Mouse (Mus musculus) Patski (cell line): Measurements from ENCODE around the gene Slc6a6. TPM values are rescaled to one million over a fixed set of nuclear protein-coding genes. Genes with fewer than 3 reads are reported as not detected.

Experiments used
- ATAC-seq: fragments of 100-300 bp; one replicate; pipeline ENCODE4 v1.8.0; 2021
- CTCF ChIA-PET: fragments of 350-600 bp; sonication (Branson Sonifier 250); formaldehyde crosslinking; loops from one replicate; lab custom pipeline; 2022; ENCODE audit warnings: inconsistent platforms; lab: Charles Lee
- POLR2A ChIA-PET: fragments of 350-600 bp; sonication (Branson Sonifier 250); formaldehyde crosslinking; loops from one replicate; lab custom pipeline; 2022; ENCODE audit warnings: antibody characterized with exemption, inconsistent platforms; lab: Charles Lee
- DNase-seq: peaks from one replicate; pipeline ENCODE4 v3.0.0-alpha.2; 2011; ENCODE audit warnings: low read depth, low spot score
- H3K27me3 ChIP-seq: fragments of 371-371 bp; one replicate; pipeline ENCODE4 v1.5.1; 2021
- CTCF ChIP-seq: fragments of 100-300 bp; IDR thresholded peaks from one replicate; pipeline ENCODE4 v1.5.1; 2021
- in situ Hi-C: fragments of 300-500 bp; cut with MboI; formaldehyde crosslinking; loops from 3 replicates; pipeline ENCODE4 v1.11.1; 2018; ENCODE audit warnings: low pct_unique_long_range_greater_than_20kb, mixed read lengths
- polyA plus RNA-seq: library from polyadenylated mRNA; unstranded; gene quantifications from one replicate; pipeline ENCODE4 v1.2.3, GENCODE M21; 2021

The Slc6a6 gene
- 497 TPM for polyA plus RNA-seq

DNA sequence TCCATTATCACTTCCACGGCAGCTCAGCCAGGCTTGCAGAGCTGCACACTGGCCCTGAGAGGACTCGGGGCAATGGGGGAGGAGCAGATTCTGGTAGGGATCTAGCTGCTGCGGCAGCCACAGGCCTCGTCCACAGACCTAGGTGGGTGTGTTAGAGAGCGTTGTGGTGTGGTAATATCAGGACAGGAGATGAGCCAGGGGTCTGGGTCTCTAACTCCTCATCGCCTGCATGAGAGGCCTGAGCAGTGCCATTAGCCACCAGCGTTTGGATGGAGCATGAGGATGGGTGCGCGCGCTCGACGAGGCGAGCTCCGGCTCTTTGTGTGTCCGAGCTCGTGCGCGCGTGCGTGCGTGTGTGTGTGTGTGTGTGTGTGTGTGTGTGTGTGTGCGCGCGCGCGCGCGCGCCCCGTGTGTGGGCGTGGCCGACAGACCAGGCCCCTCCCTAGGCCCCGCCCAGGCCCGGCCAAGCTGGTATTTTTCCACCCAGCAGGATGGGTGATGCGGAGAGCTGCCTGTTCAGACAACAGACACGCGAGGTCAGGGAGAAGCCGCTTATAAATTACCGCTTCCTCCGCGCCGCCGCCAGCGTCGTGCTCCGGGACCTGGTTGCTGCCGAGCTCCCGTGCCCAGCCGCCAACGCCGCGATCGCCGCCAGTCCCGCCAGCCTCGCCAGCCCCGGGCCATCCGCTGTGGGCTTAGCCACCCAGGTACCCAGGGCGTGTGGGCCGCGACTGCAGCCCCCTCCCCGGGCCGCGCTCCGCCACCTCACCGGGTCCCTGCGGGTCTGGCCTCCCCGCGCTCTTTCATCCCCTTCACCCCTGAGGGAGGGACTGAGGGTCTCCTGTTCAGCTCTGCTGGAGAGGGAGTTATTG, at the start of gene Slc6a6:
TSS of gene Slc6a6 (plus strand) at position 452 of the 872 bp plus-strand sequence.
- ATAC-seq, result peak; percentile 10
- H3K27me3 ChIP-seq, result no peaks in the 10 kb centered on the region
- TF ChIP-seq CTCF, result no peak
- in situ Hi-C loops, result no loop called here
- CTCF ChIA-PET, result interaction anchor here (0.7 to 3.8 kb wide), 5 partner anchors 17 to 107 kb away, joined by 3 to 21 read pairs (median 3); no protein-coding TSS in a partner anchor
- POLR2A ChIA-PET, result interaction anchor here (0.6 to 1.9 kb wide), 11 partner anchors 10 to 949 kb away, joined by 3 to 6 read pairs (median 4); no protein-coding TSS in a partner anchor
- no peak for DNase-seq

DNA sequence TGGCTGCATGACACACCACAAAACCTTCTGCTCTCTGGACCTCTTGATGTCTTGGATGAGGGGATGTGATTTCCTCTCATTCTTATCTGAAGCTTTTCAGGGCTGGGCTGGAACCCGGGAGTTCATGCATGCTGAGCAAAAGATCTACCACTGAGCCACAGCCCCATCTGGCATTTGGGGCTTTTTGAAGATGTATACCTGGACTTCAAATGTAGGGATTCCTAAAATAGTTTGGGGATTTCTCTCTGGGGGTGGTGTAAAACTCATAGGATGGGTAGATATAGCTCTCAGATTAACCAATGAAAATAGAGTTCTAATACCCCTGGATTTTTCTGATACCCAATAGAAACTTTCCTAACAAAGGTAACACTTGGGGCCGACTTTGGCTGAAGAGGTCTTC, 49.4 kb upstream of the Slc6a6 start:
- no peak for ATAC-seq
- TF ChIP-seq CTCF, result no peak
- DNase-seq, result no peak
- in situ Hi-C loops, result no loop called here
- H3K27me3 ChIP-seq, result no peaks in the 10 kb centered on the region
- ChIA-PET CTCF (no interaction called here), POLR2A (interaction anchor here (1.4 kb wide), 1 partner anchor 12 kb away, joined by 4 read pairs; no protein-coding TSS in a partner anchor)

DNA sequence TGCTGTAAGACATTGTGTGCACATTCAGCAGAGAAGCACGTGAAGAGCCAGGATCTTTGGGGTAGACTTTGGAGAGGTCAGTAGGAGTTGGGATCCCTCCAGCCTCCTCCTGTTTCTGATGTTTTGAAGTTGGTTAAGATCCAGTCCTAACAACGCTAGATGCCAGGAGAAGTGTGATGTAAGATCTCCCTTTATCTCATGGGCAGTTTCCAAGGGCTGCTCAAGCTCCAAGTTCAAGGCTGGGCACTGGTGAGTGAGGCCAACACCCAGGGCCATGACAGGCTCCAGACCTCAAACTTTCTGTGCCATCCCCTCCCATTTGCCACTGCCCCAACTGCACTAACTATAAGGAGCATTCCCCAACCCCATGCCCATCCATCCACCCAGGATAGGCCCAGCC, 49.0 kb upstream of the Slc6a6 start:
- POLR2A ChIA-PET, result interaction anchor here (1.4 kb wide), 1 partner anchor 12 kb away, joined by 4 read pairs; no protein-coding TSS in a partner anchor
- ATAC-seq (no peak), DNase-seq (no peak)
- in situ Hi-C loops, result no loop called here
- TF ChIP-seq CTCF, result no peak
- CTCF ChIA-PET, result interaction anchor here (1.9 kb wide), 1 partner anchor 13 kb away, joined by 5 read pairs; no protein-coding TSS in a partner anchor
- H3K27me3 ChIP-seq, result no peaks in the 10 kb centered on the region

DNA sequence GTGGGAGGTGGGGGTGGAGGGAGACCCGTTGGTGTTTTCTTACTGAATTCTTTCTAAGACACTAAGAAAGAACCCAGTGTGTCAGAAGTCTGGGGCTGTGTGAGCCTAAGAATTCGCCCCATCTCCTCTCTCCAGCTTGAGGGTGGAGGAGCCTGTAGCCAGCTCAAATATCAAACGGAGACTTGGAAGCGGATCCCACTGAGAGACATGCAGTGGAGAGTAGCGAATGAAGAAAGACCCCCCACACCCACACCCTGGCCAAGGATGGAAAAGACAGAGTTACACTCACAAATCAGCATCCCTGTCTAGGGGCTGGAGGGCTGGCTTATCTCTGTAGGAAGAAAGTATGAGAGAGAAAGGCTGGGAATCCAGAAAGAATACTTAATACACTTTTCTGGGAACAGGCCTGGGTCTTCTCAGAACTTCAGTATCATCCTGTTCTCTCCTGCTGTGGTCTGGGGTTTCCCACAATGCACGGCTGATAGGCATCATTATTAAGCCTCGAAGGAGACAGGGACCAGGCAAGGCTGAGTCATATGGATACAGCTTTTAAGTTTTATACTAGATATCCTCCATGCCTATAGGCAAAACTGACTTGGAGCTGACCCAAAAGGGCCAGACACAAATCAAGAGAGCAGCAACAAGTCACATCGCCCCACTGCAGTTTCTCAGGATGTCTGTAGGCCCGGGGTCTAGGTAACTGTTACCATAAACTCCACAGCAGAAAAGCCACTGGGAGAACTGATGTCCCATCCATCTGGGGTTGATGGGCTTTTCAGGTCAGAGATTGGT, 45.5 kb upstream of the Slc6a6 start:
- no peak for ATAC-seq
- CTCF ChIA-PET, result no interaction called here

DNA sequence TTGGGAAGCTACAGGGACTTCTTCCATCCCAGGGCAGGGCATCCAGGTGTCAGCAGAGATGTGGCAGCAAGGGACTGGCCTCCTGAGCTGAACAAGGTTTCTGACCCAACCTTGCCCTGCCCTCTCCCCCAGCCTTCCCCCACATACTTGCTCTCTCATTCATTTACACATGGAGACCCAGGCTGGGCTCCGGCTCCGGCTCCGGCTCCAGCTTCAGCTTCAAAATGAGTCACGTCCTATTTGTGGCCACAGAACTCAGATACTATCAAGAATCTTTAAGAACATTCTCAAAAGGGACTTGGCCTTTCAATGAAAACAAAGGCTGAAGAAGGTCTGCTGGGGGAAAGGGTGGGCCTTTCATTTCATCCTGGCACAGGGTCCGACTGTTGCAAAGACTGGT, 40.8 kb upstream of the Slc6a6 start:
- DNase-seq (peak; percentile 47), ATAC-seq (no peak)
- in situ Hi-C loops, result loop anchor here (5.0 kb wide), 2 partner anchors 61 to 116 kb away; no protein-coding TSS in a partner anchor
- TF ChIP-seq CTCF, result no peak
- CTCF ChIA-PET, result interaction anchor here (1.2 kb wide), 1 partner anchor 41 kb away, joined by 3 read pairs; the partner anchor contains the start of gene Slc6a6
- POLR2A ChIA-PET, result interaction anchor here (1.7 kb wide), 1 partner anchor 43 kb away, joined by 5 read pairs; no protein-coding TSS in a partner anchor
- H3K27me3 ChIP-seq, result no peaks in the 10 kb centered on the region

More for the DNA sequence above, 45.5 kb upstream of the Slc6a6 start:
- POLR2A ChIA-PET, result no interaction called here
- DNase-seq, result peak; percentile 35
- in situ Hi-C loops, result no loop called here
- no peak for TF ChIP-seq CTCF
- H3K27me3 ChIP-seq, result no peaks in the 10 kb centered on the region

DNA sequence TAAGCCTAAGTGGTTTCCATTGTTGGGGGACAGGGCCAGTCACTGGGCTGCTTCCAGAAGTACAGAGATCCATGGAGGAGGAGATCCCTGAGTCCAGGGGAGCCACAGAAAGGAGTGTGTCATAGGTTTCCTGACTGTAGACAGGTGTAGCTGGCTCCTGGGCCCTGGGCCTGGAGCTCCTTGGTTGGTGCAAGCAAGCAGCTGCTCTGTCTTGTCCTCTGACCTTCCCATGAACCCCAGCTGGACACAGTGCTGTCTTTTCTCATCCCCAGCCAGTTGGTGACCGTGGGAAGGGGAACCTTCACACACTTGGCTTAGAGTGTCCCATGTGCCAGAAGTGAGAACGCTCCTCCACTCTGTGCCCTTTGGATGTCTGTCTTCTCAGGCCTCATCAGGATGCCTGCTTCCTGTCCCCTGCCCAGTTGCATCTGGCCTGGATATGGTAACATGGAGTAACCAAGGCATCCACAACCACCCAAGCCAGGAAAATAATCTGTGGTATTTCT, 40.4 kb upstream of the Slc6a6 start:
- POLR2A ChIA-PET, result interaction anchor here (1.7 kb wide), 1 partner anchor 42 kb away, joined by 5 read pairs; no protein-coding TSS in a partner anchor
- no peaks in the 10 kb centered on the region for H3K27me3 ChIP-seq
- CTCF ChIA-PET, result interaction anchor here (1.2 kb wide), 1 partner anchor 40 kb away, joined by 3 read pairs; the partner anchor contains the start of gene Slc6a6
- no peak for DNase-seq
- in situ Hi-C loops, result loop anchor here (5.0 kb wide), 2 partner anchors 61 to 116 kb away; no protein-coding TSS in a partner anchor
- TF ChIP-seq CTCF, result no peak
- no peak for ATAC-seq

DNA sequence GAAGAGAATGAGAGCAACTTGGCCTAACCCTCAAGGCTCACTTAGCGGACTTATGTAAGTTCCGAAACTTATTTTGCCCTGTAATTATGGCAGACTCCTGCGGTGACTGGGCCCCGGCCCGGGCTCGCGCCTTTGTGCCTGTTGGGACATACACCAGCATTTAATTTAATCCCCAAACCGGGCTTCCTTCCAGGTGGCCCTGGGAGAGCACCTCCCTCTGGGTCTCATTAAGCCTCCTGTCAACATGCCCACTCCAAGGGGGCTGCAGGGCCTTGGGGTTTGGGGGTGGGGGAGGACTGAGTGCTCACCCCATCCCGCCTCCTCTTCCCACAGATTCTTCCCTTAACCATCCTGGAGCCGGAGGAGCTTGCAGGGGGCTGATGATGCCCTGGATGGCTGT, 37.8 kb upstream of the Slc6a6 start:
- ChIA-PET POLR2A (interaction anchor here (1.3 to 2.2 kb wide), 4 partner anchors 11 to 69 kb away, joined by 4 to 7 read pairs (median 4); no protein-coding TSS in a partner anchor), CTCF (interaction anchor here (0.7 to 2.4 kb wide), 4 partner anchors 14 to 70 kb away, joined by 3 to 20 read pairs (median 4); no protein-coding TSS in a partner anchor)
- no peak for TF ChIP-seq CTCF
- DNase-seq, result peak; percentile 71
- H3K27me3 ChIP-seq, result no peaks in the 10 kb centered on the region
- in situ Hi-C loops, result loop anchor here (5.0 kb wide), 1 partner anchor 91 kb away; no protein-coding TSS in a partner anchor
- no peak for ATAC-seq

DNA sequence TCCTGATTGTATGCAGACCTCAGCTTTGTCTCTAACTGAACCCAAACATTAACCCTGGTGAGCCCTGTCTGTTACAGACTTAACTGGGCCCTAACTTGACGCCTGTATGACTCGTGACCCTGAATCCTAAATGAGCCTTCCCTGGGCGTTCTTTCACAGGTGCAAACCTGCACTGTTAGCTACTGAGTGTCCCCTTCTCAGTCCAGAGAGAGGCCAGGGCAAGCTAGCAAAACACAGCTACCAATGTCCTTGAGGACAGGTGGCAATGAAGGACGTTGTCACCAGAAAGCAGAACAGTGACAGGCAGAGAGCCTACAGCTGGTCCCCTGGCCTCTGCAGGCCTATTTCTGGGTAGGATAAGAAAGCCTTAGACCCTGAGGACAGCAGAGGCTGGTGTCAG, 37.0 kb upstream of the Slc6a6 start:
- in situ Hi-C loops, result loop anchor here (5.0 kb wide), 1 partner anchor 90 kb away; no protein-coding TSS in a partner anchor
- H3K27me3 ChIP-seq, result no peaks in the 10 kb centered on the region
- no peak for TF ChIP-seq CTCF
- ChIA-PET CTCF (interaction anchor here (0.7 to 2.4 kb wide), 7 partner anchors 13 to 71 kb away, joined by 3 to 20 read pairs (median 4); partner anchors contain the start of gene Slc6a6), POLR2A (interaction anchor here (0.9 to 2.2 kb wide), 7 partner anchors 9 to 120 kb away, joined by 4 to 7 read pairs (median 4); no protein-coding TSS in a partner anchor)
- ATAC-seq (no peak), DNase-seq (no peak)

DNA sequence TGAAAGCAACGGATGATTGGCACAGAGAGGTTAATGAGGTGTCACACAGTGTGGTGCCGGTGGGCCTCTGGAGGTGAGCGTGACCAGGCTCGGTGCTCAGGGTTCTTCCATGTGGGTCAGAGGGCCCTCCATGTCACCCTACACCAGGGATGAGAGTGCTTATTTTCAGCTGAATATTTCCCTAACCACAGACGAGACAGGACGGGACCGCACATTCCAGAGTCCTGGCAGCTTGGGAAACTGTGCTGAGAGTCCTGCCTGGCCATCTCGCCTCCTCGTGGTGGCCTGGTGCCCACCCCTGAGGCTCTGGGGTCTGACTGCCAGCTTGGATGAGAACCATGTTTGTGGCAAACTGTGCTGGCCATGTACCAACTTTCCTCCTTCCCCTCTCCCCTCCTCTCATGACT, 36.5 kb upstream of the Slc6a6 start:
- ATAC-seq (peak; percentile 91), DNase-seq (peak; percentile 98)
- no peaks in the 10 kb centered on the region for H3K27me3 ChIP-seq
- CTCF ChIA-PET, result interaction anchor here (0.7 to 2.4 kb wide), 4 partner anchors 15 to 71 kb away, joined by 3 to 20 read pairs (median 4); partner anchors contain the start of gene Slc6a6
- in situ Hi-C loops, result loop anchor here (5.0 kb wide), 1 partner anchor 90 kb away; no protein-coding TSS in a partner anchor
- POLR2A ChIA-PET, result interaction anchor here (0.9 to 2.2 kb wide), 7 partner anchors 10 to 121 kb away, joined by 4 to 7 read pairs (median 4); no protein-coding TSS in a partner anchor
- TF ChIP-seq CTCF, result no peak
